Mouse (Mus musculus) liver, embryonic 14.5 days (tissue): ENCODE measurements at regions not wholly inside any gene's neighbourhood (a gene's known extent, or its start where the extent isn't known, plus 50 kb on each side); places are given as distances from the start of the nearest gene placed in this dataset.

Experiments
- ATAC-seq: fragments of 200-750 bp; cut with Nextera tagmentation; 2 replicates; pipeline ENCODE4 v1.8.0; 2017; ENCODE audit warnings: moderate number of reproducible peaks, mild to moderate bottlenecking, moderate library complexity; ENCODE audit not compliant: insufficient read depth
- DNase-seq, 3 experiments: peaks; one replicate each; pipeline ENCODE4 v3.0.0-alpha.2; 2012 to 2013; ENCODE audit warnings: low read depth in 3 of 3, low spot score in 3 of 3
- H3K27ac ChIP-seq: fragments of 300-500 bp; sonication (generic); 2 replicates; pipeline ENCODE4 v1.5.1; 2014; ENCODE audit warnings: moderate library complexity, mild to moderate bottlenecking, control low read depth, inconsistent platforms
- H3K27me3 ChIP-seq: fragments of 300-500 bp; sonication (generic); 2 replicates; pipeline ENCODE4 v1.6.1; 2014; ENCODE audit warnings: mild to moderate bottlenecking, low read length, moderate library complexity; ENCODE audit not compliant: control insufficient read depth, insufficient read depth
- H3K36me3 ChIP-seq: fragments of 300-500 bp; sonication (generic); replicated peaks from 2 replicates; pipeline ENCODE4 v1.6.1; 2014; ENCODE audit warnings: low read depth; ENCODE audit not compliant: control insufficient read depth, insufficient read depth
- H3K4me1 ChIP-seq, 2 experiments: fragments of 200-500 bp in 1 of 2; fragments of 300-500 bp in 1 of 2; sonication (generic) in 1 of 2; replicated peaks; 2 replicates each; pipeline ENCODE4 v1.6.1; 2012 to 2014; ENCODE audit warnings: antibody characterized with exemption in 1 of 2, inconsistent platforms in 1 of 2, low read length in 1 of 2; ENCODE audit not compliant: control insufficient read depth in 2 of 2, insufficient read depth in 2 of 2
- H3K4me2 ChIP-seq: fragments of 300-500 bp; sonication (generic); 2 replicates; pipeline ENCODE4 v1.6.1; 2014; ENCODE audit warnings: low read depth, mild to moderate bottlenecking, control low read depth, moderate library complexity
- H3K4me3 ChIP-seq, 2 experiments: fragments of 200-500 bp in 1 of 2; fragments of 300-500 bp in 1 of 2; sonication (generic) in 1 of 2; 2 replicates each; pipeline ENCODE4 v1.5.1; 2012 to 2014; ENCODE audit warnings: low read depth in 2 of 2, low read length in 2 of 2, mild to moderate bottlenecking in 2 of 2, control low read depth in 1 of 2, inconsistent platforms in 1 of 2, moderate library complexity in 1 of 2; ENCODE audit not compliant: insufficient read depth in 1 of 2
- H3K9ac ChIP-seq: fragments of 300-500 bp; sonication (generic); replicated peaks from 2 replicates; pipeline ENCODE4 v1.6.1; 2014; ENCODE audit warnings: mild to moderate bottlenecking, control low read depth, moderate library complexity
- H3K9me3 ChIP-seq: fragments of 300-500 bp; sonication (generic); 2 replicates; pipeline ENCODE4 v1.6.1; 2016; ENCODE audit warnings: low read length, mixed read lengths; ENCODE audit not compliant: control insufficient read depth
- CTCF ChIP-seq: IDR thresholded peaks from 2 replicates; pipeline ENCODE4 v1.5.1; 2016; ENCODE audit warnings: antibody characterized with exemption, low read depth, control low read depth
- EP300 ChIP-seq: IDR thresholded peaks from 2 replicates; pipeline ENCODE4 v1.6.1; 2016; ENCODE audit warnings: antibody characterized with exemption, low read depth
- WGBS: fragments of 180-500 bp; shearing (Covaris S2); extraction: QIAGEN DNeasy Blood & Tissue Kit; methylation state at CpG from one replicate; pipeline ENCODE4 v1.1.7; 2014; ENCODE audit not compliant: insufficient replicate concordance; 5-methylcytosine and 5-hydroxymethylcytosine counted together

DNA sequence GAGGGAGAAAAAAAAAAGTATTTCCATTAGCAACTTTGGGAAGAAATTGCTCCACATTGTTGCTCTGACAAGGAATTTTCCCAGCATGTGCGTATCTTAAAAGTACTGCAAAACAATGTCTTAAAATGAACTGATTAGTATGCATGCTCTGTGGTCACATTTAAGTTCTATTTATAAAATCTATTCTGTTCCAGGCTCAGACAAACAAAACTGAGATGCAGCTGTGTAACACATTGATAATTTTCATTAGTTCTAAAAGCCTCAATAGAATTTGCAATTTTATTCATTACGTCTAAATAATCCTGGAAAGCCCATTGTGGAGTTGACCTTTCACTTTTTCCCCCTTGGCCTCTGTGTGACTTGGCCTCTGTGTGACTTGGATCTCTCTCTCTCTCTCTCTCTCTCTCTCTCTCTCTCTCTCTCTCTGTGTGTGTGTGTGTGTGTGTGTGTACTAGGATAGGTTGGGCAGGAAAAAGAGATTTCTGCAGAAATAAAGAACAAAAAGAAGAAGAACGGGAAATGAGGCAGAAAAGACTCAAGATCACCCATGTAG is 262.8 kb upstream of the Tenm2 start:
- Histone ChIP-seq H3K27me3 (no peaks in the 10 kb centered on the region), H3K9me3 (no peaks in the 10 kb centered on the region), H3K27ac (no peak overlapping the region), H3K9ac (no peak overlapping the region), H3K4me2 (no peak overlapping the region), H3K36me3 (no peaks in the 10 kb centered on the region), H3K4me1 (no peaks in the 10 kb centered on the region), H3K4me3 (no peak overlapping the region)
- TF ChIP-seq CTCF = no peak
- TF ChIP-seq EP300 = no peak
- ATAC-seq (no peak), DNase-seq (no peak)
- 51% methylated on average over 3 of the region's 3 CpGs for WGBS

DNA sequence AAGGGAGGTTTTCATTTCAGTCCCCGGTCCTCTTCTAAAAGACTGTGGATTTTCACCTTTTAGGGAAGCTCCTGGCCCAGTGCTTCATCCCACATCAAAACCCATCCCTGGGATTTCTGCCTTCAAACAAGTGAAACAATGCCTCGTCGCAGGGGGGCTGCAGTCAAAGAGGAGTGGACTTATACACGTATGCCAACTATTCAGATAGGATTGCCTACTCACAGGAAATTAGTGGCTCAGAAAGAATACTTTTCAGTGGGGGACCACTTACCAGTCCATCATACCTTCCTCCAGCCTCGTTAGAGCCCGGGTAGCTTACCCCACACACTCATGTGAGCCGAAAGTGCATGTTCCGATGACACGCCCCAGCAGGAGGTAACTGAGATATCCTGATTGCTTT is 262.1 kb upstream of the Tenm2 start:
- Histone ChIP-seq H3K9me3 (no peaks in the 10 kb centered on the region), H3K4me3 (no peak overlapping the region), H3K36me3 (no peaks in the 10 kb centered on the region), H3K27ac (no peak overlapping the region), H3K27me3 (no peaks in the 10 kb centered on the region), H3K9ac (no peak overlapping the region), H3K4me1 (no peaks in the 10 kb centered on the region), H3K4me2 (no peak overlapping the region)
- 52% methylated on average over 9 of the region's 9 CpGs for WGBS
- ATAC-seq = no peak
- no peak for DNase-seq
- TF ChIP-seq EP300 (no peak), CTCF (no peak)

DNA sequence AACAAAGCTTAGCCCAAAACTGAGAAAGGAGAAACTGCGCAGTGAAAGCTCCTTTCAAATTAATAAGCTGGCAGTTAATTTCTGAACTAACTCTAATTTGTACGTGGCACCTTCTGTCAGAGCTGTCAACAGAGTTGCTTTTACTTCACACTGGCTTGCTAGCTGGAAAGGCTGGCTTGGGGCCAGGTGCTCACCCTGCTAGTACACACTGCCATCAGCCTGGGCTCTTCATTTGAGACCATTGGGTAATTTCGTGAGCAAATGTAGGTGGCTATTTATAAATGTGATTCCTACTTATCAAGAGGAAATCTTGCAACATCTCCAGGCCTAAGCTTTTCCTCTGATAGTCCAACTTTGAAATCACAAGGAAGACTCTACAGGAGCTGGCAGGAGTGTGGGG is 244.5 kb upstream of the Tenm2 start:
- no peak for ATAC-seq
- Histone ChIP-seq H3K9me3 (no peaks in the 10 kb centered on the region), H3K27ac (no peak overlapping the region), H3K4me1 (no peaks in the 10 kb centered on the region), H3K4me3 (no peak overlapping the region), H3K27me3 (no peaks in the 10 kb centered on the region), H3K36me3 (no peaks in the 10 kb centered on the region), H3K4me2 (no peak overlapping the region), H3K9ac (no peak overlapping the region)
- 49% methylated on average over 3 of the region's 3 CpGs for WGBS
- no peak for DNase-seq
- TF ChIP-seq CTCF (no peak), EP300 (no peak)

DNA sequence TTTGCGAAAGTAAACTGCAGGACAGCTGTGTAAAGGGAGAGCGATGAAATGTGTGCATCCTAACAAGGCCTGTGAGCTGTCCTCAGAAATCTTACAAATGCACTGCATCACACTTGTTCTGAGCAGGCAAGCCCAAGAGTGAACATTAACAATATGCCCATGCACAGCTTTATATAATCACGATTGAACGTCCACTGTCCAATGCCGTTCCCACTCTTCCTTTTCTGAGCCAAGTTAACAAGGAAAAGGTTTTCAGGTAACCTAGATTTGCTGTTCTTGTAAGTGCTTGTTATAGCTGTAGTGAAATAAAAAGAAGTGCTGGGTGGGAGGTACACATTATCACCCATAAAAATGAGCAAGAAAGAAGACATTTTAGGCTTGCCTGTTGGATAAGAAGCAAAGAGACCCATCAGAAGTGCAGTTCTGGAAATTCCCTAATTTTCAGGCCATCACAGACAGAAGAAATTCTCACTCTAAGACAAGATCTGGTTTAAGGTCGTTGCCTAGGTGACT is 243.3 kb upstream of the Tenm2 start:
- Histone ChIP-seq H3K27me3 (no peaks in the 10 kb centered on the region), H3K4me2 (no peak overlapping the region), H3K4me3 (no peak overlapping the region), H3K36me3 (no peaks in the 10 kb centered on the region), H3K9me3 (no peaks in the 10 kb centered on the region), H3K4me1 (no peaks in the 10 kb centered on the region), H3K27ac (no peak overlapping the region), H3K9ac (no peak overlapping the region)
- TF ChIP-seq CTCF (no peak), EP300 (no peak)
- no peak for ATAC-seq
- WGBS = 65% methylated on average over 6 of the region's 6 CpGs
- no peak for DNase-seq

DNA sequence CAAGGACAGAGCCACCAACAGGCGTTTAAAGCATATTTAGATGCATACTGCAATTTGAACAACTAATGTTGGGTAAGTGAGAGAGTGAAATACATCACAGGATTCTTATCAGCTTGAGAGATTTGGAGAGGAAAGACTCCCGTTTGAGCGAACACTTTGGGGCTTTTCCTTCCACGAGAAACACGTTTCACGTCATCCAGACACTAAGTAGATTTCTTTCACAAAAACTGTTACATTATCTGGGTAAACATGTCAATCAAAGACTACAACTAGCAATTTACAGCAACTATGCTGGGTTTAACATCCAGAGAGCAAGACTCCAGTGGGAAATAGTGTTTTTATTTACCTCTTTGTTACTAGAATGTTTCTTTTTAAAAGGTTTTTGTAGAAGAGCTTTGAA is 238.3 kb upstream of the Tenm2 start:
- DNase-seq (no peak), ATAC-seq (no peak)
- H3K36me3 ChIP-seq = no peaks in the 10 kb centered on the region
- H3K4me2 ChIP-seq = no peak overlapping the region
- H3K9me3 ChIP-seq = no peaks in the 10 kb centered on the region
- no peak overlapping the region for H3K4me3 ChIP-seq
- H3K9ac ChIP-seq = no peak overlapping the region
- no peak for TF ChIP-seq EP300
- no peak for TF ChIP-seq CTCF
- WGBS = 42% methylated on average over 6 of the region's 6 CpGs
- H3K4me1 ChIP-seq = no peaks in the 10 kb centered on the region
- no peak overlapping the region for H3K27ac ChIP-seq
- H3K27me3 ChIP-seq = no peaks in the 10 kb centered on the region
